Mouse (Mus musculus): ENCODE measurements around the gene Gm21887. TPM values are rescaled to one million over a fixed set of nuclear protein-coding genes. Genes with fewer than 3 reads are reported as not detected.
"Not testable (repeated sequence)": the region's sequence is repeated elsewhere in the genome, so short reads cannot be mapped to it uniquely, and the experiment has no call there.

Gene Gm21887
- polyA plus RNA-seq, 1 experiment from 2014 or later, result 169 TPM

DNA sequence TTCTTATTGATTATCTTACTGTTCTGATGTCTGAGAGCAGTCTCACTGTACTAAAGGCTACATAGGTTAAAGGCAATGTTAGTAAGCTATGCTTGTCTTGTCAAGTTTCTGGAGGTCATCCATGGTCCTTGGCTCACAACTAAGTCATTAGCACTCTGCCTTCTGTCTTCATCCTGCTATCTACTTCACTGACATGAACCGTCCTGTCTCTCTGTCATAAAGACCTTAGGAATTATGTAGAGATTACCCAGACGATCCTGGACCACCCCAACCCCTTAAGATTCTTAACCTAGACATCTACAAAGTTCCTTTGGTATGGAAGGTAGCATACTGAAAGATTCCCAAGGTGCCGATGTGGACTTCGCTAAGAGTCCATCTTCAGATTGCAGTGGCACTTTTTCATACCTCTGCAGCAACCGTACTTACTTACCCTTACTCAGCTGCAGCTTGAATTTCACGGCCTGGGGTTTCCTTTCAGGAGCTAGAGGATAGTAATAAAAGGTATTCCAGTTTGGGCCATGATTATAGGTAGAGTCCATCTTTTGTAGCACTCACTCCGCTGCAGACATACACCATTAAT is 31.5 kb upstream of the Gm21887 start:
- WGBS, result 91% methylated on average over 7 of the region's 7 CpGs
- H3K36me3 ChIP-seq, result peaks cover 31% of the 10 kb centered on the region
- H3K27me3 ChIP-seq; H3K9ac ChIP-seq; H3K4me3 ChIP-seq; H3K4me1 ChIP-seq (replicated peaks); H3K4me2 ChIP-seq; ATAC-seq (ENCODE audit: low FRiP score); H3K27ac ChIP-seq: not testable (repeated sequence)
- peaks cover 79% of the 10 kb centered on the region for H3K9me3 ChIP-seq

- WGBS, result 74% methylated on average over 29 of the region's 29 CpGs
- not testable (repeated sequence) for ATAC-seq (ENCODE audit: low FRiP score)
Measured at GRCm38 (mm10) chrX:169978436-169979381, 30.8 kb upstream of the Gm21887 start.

DNA sequence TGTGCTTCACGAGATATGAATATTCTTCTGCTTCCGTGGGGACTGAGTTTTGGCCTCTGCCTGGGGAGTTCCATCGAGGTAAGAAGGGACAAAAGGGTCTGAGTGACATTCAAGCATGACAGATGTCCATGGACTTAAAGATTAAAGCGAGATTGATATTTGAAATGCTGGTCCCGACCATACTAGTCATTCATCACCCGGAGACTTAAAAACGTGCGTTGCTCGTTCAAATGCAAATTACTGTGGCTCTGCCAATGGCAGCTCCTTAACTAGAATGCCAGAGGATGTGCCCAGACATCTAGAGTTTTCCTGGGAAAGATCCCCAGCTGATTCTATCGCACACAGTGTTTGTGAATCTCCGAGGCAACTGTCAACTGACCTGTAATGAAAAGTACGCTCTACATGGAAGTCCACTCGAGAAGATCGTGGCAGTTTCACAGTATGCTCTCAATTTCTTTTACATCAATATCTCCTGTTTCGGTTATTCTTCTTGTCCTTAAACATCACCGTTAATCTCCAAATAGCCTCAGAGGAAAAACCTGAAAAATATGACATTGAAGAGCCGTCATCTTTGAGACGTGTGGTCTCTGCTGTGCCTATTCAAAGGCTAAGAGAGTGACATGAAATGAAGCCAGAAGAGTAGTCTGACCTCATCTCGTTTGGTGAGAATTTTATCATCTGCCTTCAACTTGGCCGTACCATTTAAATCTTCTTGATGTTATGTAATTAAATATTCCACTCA is 29.8 kb upstream of the Gm21887 start:
- not testable (repeated sequence) for H3K27me3 ChIP-seq; H3K4me1 ChIP-seq (replicated peaks); H3K27ac ChIP-seq; H3K9ac ChIP-seq
- peak overlapping the region; percentile 38 for H3K4me2 ChIP-seq
- WGBS, result 75% methylated on average over 20 of the region's 20 CpGs
- peak overlapping the region; percentile 13 for H3K4me3 ChIP-seq
- H3K9me3 ChIP-seq, result peaks cover 88% of the 10 kb centered on the region
- peaks cover 46% of the 10 kb centered on the region for H3K36me3 ChIP-seq
- ATAC-seq (ENCODE audit: low FRiP score), result peak; percentile 29

More at GRCm38 (mm10) chrX:169978436-169979381, 30.8 kb upstream of the Gm21887 start:
- Histone ChIP-seq H3K9me3 (peaks cover 83% of the 10 kb centered on the region), H3K36me3 (peaks cover 39% of the 10 kb centered on the region), H3K4me2 (peak overlapping the region; percentile 38), H3K4me3 (peak overlapping the region; percentile 13)
- H3K4me1 ChIP-seq (replicated peaks); H3K27ac ChIP-seq; H3K9ac ChIP-seq; H3K27me3 ChIP-seq: not testable (repeated sequence)

GRCm38 (mm10) chrX:169980203-169980556 is 29.3 kb upstream of the Gm21887 start:
- Histone ChIP-seq H3K9me3 (peaks cover 88% of the 10 kb centered on the region), H3K36me3 (peaks cover 51% of the 10 kb centered on the region)
- H3K9ac ChIP-seq; ATAC-seq (ENCODE audit: low FRiP score); H3K27ac ChIP-seq; H3K4me1 ChIP-seq (replicated peaks); H3K27me3 ChIP-seq; H3K4me3 ChIP-seq; H3K4me2 ChIP-seq: not testable (repeated sequence)
- 88% methylated on average over 6 of the region's 6 CpGs for WGBS

DNA sequence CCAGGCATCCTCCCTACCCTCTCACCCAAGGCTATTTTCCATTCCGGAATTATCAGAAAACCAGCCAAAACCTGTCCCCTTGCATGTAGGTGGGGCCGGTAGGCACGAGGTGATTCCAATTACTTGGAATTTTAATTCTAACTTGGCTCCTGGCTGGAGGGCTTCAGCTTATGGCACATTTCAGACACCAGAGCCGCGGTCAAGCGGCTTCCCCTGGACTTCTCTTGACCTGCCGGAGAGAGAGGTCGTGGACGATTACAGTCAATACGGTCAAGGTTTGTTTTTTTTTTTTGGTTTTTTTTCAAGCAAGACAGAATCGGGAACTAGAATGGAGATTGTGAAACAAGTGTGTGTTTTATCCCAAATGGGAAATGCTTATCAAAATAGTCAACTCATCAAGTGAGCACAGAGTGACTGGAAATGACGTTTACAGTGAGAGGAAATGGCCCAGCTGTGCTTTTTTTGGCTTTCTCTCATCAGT is 28.6 kb upstream of the Gm21887 start:
- Histone ChIP-seq H3K9ac (no peak overlapping the region), H3K36me3 (peaks cover 56% of the 10 kb centered on the region), H3K4me2 (no peak overlapping the region), H3K4me1 (replicated peaks) (no peaks in the 10 kb centered on the region; the same call in 1 of the 2 replicates), H3K4me3 (no peak overlapping the region), H3K27ac (no peak overlapping the region), H3K27me3 (no peaks in the 10 kb centered on the region), H3K9me3 (peaks cover 88% of the 10 kb centered on the region)
- no peak for ATAC-seq (ENCODE audit: low FRiP score)
- WGBS, result 91% methylated on average over 12 of the region's 12 CpGs

GRCm38 (mm10) chrX:169981761-169982181 is 27.7 kb upstream of the Gm21887 start:
- not testable (repeated sequence) for H3K9ac ChIP-seq; H3K4me2 ChIP-seq; H3K27me3 ChIP-seq; H3K27ac ChIP-seq; H3K4me1 ChIP-seq (replicated peaks); ATAC-seq (ENCODE audit: low FRiP score); H3K4me3 ChIP-seq
- WGBS, result 93% methylated on average over 19 of the region's 19 CpGs
- Histone ChIP-seq H3K9me3 (peaks cover 92% of the 10 kb centered on the region), H3K36me3 (peaks cover 62% of the 10 kb centered on the region)

- 93% methylated on average over 23 of the region's 23 CpGs for WGBS
- ATAC-seq (ENCODE audit: low FRiP score); H3K9ac ChIP-seq; H3K4me2 ChIP-seq; H3K4me3 ChIP-seq; H3K4me1 ChIP-seq (replicated peaks); H3K27ac ChIP-seq; H3K27me3 ChIP-seq: not testable (repeated sequence)
- peaks cover 89% of the 10 kb centered on the region for H3K9me3 ChIP-seq
- peaks cover 62% of the 10 kb centered on the region for H3K36me3 ChIP-seq
Measured at GRCm38 (mm10) chrX:169982606-169983400, 26.7 kb upstream of the Gm21887 start.

DNA sequence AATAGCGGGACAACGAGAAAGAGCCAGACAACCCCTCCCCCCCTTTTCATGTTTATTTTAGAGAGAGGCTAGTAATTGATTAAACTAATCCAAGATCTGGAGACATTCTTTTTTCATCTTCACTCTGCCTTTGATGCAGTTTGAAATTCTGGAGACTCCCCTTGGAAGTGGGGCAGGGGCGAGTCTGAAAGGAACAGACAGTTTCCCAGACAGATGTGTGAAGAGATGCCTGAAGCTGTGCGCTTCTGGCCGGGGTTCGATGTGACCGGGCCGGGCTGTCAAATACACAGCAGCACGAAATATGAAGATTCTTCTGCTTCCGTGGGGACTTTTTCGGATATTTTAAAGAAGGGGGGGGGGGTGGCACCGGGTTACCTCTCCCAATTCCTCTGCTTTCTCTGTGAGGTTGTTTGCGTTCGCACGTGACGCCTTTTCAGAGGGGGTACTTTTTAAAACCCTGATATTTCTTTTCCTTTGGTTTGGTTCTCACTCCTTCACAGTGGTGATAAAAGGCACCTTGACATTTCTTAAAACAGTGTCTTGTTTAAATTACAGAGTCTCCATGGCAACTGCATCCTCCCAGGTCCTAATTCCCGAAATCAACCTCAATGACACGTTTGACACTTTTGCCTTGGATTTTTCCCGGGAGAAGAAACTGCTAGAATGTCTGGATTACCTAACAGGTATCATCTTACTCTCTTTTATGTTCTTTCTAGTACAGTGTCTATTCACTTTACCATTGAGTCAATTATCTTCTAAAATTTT is 25.9 kb upstream of the Gm21887 start:
- H3K4me1 ChIP-seq (replicated peaks); H3K4me3 ChIP-seq; H3K9ac ChIP-seq; H3K4me2 ChIP-seq; H3K27me3 ChIP-seq; ATAC-seq (ENCODE audit: low FRiP score); H3K27ac ChIP-seq: not testable (repeated sequence)
- WGBS, result 90% methylated on average over 19 of the region's 19 CpGs
- peaks cover 59% of the 10 kb centered on the region for H3K36me3 ChIP-seq
- H3K9me3 ChIP-seq, result peaks cover 86% of the 10 kb centered on the region

- not testable (repeated sequence) for H3K27me3 ChIP-seq; H3K9ac ChIP-seq; H3K27ac ChIP-seq; H3K4me3 ChIP-seq; H3K4me1 ChIP-seq (replicated peaks); ATAC-seq (ENCODE audit: low FRiP score); H3K4me2 ChIP-seq
- peaks cover 86% of the 10 kb centered on the region for H3K9me3 ChIP-seq
- WGBS, result 90% methylated on average over 7 of the region's 7 CpGs
- peaks cover 65% of the 10 kb centered on the region for H3K36me3 ChIP-seq
Measured at GRCm38 (mm10) chrX:169984331-169984730, 25.1 kb upstream of the Gm21887 start.

DNA sequence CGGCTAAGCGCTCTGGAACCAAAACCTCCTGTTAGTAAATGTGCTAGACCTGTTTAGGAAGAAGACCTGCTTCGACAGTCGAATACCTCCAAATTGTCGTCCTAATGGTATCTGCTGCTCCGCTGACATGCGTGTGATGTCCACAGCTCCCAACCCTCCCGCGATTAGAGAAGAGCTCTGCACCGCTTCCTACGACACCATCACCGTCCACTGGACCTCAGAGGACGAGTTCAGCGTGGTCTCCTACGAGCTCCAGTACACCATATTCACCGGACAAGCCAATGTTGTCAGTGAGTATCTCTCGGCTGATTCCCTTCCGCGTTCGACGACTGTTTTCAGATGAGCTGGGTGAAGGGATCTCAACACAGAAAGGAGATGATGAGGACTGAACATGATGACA is 24.6 kb upstream of the Gm21887 start:
- not testable (repeated sequence) for H3K4me3 ChIP-seq; ATAC-seq (ENCODE audit: low FRiP score); H3K27me3 ChIP-seq; H3K4me1 ChIP-seq (replicated peaks); H3K4me2 ChIP-seq; H3K27ac ChIP-seq; H3K9ac ChIP-seq
- Histone ChIP-seq H3K36me3 (peaks cover 68% of the 10 kb centered on the region), H3K9me3 (peaks cover 85% of the 10 kb centered on the region)
- WGBS, result 93% methylated on average over 21 of the region's 21 CpGs

DNA sequence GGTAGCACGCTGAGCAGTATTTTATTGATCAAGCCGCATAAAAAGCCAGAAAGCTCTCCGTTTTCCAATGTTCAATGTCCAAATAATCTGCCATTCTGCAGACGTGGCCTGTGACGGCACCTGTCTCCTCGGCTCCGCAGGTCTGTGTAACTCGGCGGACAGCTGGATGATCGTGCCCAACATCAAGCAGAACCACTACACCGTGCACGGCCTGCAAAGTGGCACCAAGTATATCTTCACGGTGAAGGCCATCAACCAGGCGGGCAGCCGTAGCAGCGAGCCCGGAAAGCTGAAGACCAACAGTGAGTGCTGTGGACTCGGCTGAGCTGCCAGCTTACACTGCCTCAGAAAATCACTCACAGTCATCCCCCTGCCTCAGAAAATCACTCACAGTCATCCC is 23.7 kb upstream of the Gm21887 start:
- H3K27ac ChIP-seq; H3K4me2 ChIP-seq; H3K27me3 ChIP-seq; H3K4me3 ChIP-seq; H3K4me1 ChIP-seq (replicated peaks); H3K9ac ChIP-seq: not testable (repeated sequence)
- peak; percentile 12 for ATAC-seq (ENCODE audit: low FRiP score)
- Histone ChIP-seq H3K36me3 (peaks cover 76% of the 10 kb centered on the region), H3K9me3 (peaks cover 83% of the 10 kb centered on the region)
- 85% methylated on average over 18 of the region's 18 CpGs for WGBS
